Mouse (Mus musculus): Measurements from ENCODE around the gene Sirt2.

DNA sequence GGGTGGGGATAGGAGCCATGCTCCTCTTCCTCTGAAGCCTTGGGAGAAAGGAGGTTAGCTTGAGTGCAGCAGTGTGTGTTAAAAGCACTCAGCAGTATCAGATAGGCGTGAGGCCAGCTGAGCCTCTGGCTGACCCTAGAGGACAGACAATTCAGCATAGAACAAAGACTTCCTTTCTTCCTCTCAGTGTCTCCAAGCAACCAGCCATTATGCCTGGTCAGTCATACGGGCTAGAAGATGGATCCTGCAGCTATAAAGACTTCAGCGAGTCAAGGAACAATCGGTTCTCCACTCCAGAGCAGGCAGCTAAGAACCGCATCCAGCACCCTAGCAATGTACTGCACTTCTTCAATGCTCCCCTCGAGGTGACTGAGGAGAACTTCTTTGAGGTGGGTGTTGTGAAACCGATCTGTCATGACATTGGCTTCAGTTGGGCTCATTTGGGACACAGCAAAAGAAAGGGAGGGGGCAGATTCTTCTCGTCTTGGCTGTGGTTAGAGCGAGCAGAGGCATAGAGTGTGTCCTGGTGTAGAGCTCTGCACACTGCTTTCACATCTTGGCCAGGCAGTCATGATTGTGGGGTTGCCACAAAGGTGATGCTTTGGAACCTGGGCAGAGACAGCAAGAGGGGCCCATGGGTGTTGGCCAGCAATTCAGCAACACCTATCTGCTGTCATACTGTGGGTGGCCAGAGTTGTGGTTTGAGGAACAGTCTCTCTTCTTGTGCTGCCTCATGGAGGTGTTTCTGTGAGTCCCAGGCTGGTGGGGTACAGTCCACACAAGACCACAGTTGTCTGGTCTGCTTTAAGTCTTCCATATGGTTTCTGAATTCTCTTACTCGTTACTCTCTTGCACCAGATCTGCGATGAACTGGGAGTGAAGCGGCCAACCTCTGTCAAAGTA lies 54.1 kb downstream of the Sirt2 start:
- TF ChIP-seq CTCF (IDR thresholded peaks at IDR 0.05; ENCODE audit: control insufficient read depth, insufficient read depth, insufficient replicate concordance, low read depth, low read length), result no peak
- TF ChIP-seq POLR2A (IDR thresholded peaks at IDR 0.05; ENCODE audit: control insufficient read depth, low read depth, low read length), result no peak

Measured in testis, adult 2 months (tissue).